Comparison of ENCODE assay signal across 20 mouse cellular contexts in genomic region chr5:77154812-77155211, GRCm38 (mm10). TPM values are rescaled to one million over a fixed set of nuclear protein-coding genes. Genes with fewer than 3 reads are reported as not detected.
A peak's percentile ranks its signal among the peaks of the same experiment; 100 is the strongest.
DNase-seq lines count a peak whose midpoint lies in the region; ATAC-seq and TF ChIP-seq lines count a peak whose summit lies in the region.
"Had no signal": no experiment of that assay in that cellular context is flagged by ENCODE, and none has a peak within 500 bp of the region (broad histone marks: within the 10 kb centered on the region; RNA-seq: fewer than 3 reads in every experiment).

No protein-coding gene starts in this region.

- no peak overlapping the region for H3K9ac ChIP-seq in liver, adult 2 months (ENCODE audit: low read depth, low read length)
- H3K9ac ChIP-seq in stomach, postnatal 0 days (ENCODE audit: low read length): no peak overlapping the region
- no peak overlapping the region for H3K9ac ChIP-seq in liver, embryonic 11.5 days (ENCODE audit: low read depth, low read length)
- H3K9ac ChIP-seq in intestine, embryonic 15.5 days: no peak overlapping the region
- H3K9ac ChIP-seq: embryonic facial prominence, embryonic 12.5 days; heart, embryonic 15.5 days; neural tube, embryonic 15.5 days; stomach, embryonic 15.5 days had no signal

- TF ChIP-seq CTCF in liver, adult 2 months (IDR thresholded peaks at IDR 0.05; ENCODE audit: low read depth, low read length): no peak
- no peak for TF ChIP-seq CTCF in stomach, postnatal 0 days (IDR thresholded peaks at IDR 0.05; ENCODE audit: low read depth)

- no peak for TF ChIP-seq POLR2A in liver, adult 2 months (IDR thresholded peaks at IDR 0.05; ENCODE audit: extremely low read depth, insufficient read depth, low read length)

- H3K4me3 ChIP-seq in liver, adult 2 months (ENCODE audit: insufficient read depth, low read depth, low read length): no peak overlapping the region
- no peak overlapping the region for H3K4me3 ChIP-seq in stomach, postnatal 0 days (ENCODE audit: low read depth, low read length)
- no peak overlapping the region for H3K4me3 ChIP-seq in liver, embryonic 11.5 days (ENCODE audit: low read depth, low read length)
- H3K4me3 ChIP-seq in intestine, embryonic 15.5 days (replicated peaks): no peak overlapping the region
- H3K4me3 ChIP-seq: embryonic facial prominence, embryonic 12.5 days; heart, embryonic 15.5 days; neural tube, embryonic 15.5 days; stomach, embryonic 15.5 days had no signal

- H3K27me3 ChIP-seq in liver, adult 2 months (ENCODE audit: control insufficient read depth, insufficient read depth, low read length): no peaks in the 10 kb centered on the region
- no peaks in the 10 kb centered on the region for H3K27me3 ChIP-seq in stomach, postnatal 0 days (ENCODE audit: control insufficient read depth, insufficient read depth, low read length)
- no peaks in the 10 kb centered on the region for H3K27me3 ChIP-seq in liver, embryonic 11.5 days (replicated peaks; ENCODE audit: control insufficient read depth, insufficient read depth, low read length)
- H3K27me3 ChIP-seq in intestine, embryonic 15.5 days (replicated peaks): no peaks in the 10 kb centered on the region
- H3K27me3 ChIP-seq: embryonic facial prominence, embryonic 12.5 days; heart, embryonic 15.5 days; neural tube, embryonic 15.5 days; stomach, embryonic 15.5 days had no signal

- H3K4me2 ChIP-seq in stomach, postnatal 0 days (replicated peaks; ENCODE audit: low read depth): no peak overlapping the region
- no peak overlapping the region for H3K4me2 ChIP-seq in liver, embryonic 11.5 days
- H3K4me2 ChIP-seq in intestine, embryonic 15.5 days (replicated peaks): no peak overlapping the region
- H3K4me2 ChIP-seq: embryonic facial prominence, embryonic 12.5 days; heart, embryonic 15.5 days; neural tube, embryonic 15.5 days; stomach, embryonic 15.5 days had no signal

- no peaks in the 10 kb centered on the region for H3K36me3 ChIP-seq in liver, adult 2 months (ENCODE audit: control insufficient read depth, insufficient read depth, low read length)
- no peaks in the 10 kb centered on the region for H3K36me3 ChIP-seq in stomach, postnatal 0 days (ENCODE audit: control insufficient read depth, insufficient read depth, low read length)
- H3K36me3 ChIP-seq in liver, embryonic 11.5 days (ENCODE audit: control insufficient read depth, insufficient read depth, low read length): no peaks in the 10 kb centered on the region
- H3K36me3 ChIP-seq in intestine, embryonic 15.5 days: no peaks in the 10 kb centered on the region
- H3K36me3 ChIP-seq: embryonic facial prominence, embryonic 12.5 days; heart, embryonic 15.5 days; neural tube, embryonic 15.5 days; stomach, embryonic 15.5 days had no signal

- 26% methylated on average over 5 of the region's 5 CpGs for WGBS in liver, adult 2 months
- WGBS in stomach, postnatal 0 days: 65% methylated on average over 5 of the region's 5 CpGs
- WGBS in liver, embryonic 11.5 days: 72% methylated on average over 5 of the region's 5 CpGs
- 76% methylated on average over 5 of the region's 5 CpGs for WGBS in intestine, embryonic 15.5 days

- peak; percentile 83 for TF ChIP-seq EP300 in stomach, postnatal 0 days (optimal IDR thresholded peaks at IDR 0.05)

- ATAC-seq in stomach, postnatal 0 days (ENCODE audit: low FRiP score, low TSS enrichment): peak; percentile 48; the same call in 1 of the 2 replicates
- no peak for ATAC-seq in liver, embryonic 11.5 days (replicated peaks; ENCODE audit: low FRiP score)
- ATAC-seq in intestine, embryonic 15.5 days: no peak
- ATAC-seq: activated CD4-positive, CD25-positive, alpha-beta regulatory T cell, adult 4 months; inflammation-experienced regulatory T-cells, adult 6 months had no signal

- H3K27ac ChIP-seq in liver, adult 2 months (replicated peaks; ENCODE audit: insufficient read depth, low read depth, low read length): no peak overlapping the region
- H3K27ac ChIP-seq in stomach, postnatal 0 days (replicated peaks): no peak overlapping the region
- H3K27ac ChIP-seq in liver, embryonic 11.5 days (ENCODE audit: low read depth, low read length): no peak overlapping the region
- H3K27ac ChIP-seq in intestine, embryonic 15.5 days: no peak overlapping the region
- H3K27ac ChIP-seq: embryonic facial prominence, embryonic 12.5 days; heart, embryonic 15.5 days; neural tube, embryonic 15.5 days; stomach, embryonic 15.5 days had no signal

- H3K79me2 ChIP-seq in liver, adult 2 months (ENCODE audit: control insufficient read depth, insufficient read depth, low read length): no peaks in the 10 kb centered on the region

- 0 out of 2 replicates have a peak, but pooled peaks cover 3% of the 10 kb centered on the region for H3K4me1 ChIP-seq in liver, adult 2 months (ENCODE audit: control insufficient read depth, insufficient read depth, low read length)
- no peaks in the 10 kb centered on the region for H3K4me1 ChIP-seq in stomach, postnatal 0 days (replicated peaks; ENCODE audit: control insufficient read depth, insufficient read depth)
- H3K4me1 ChIP-seq in liver, embryonic 11.5 days (replicated peaks; ENCODE audit: control insufficient read depth, insufficient read depth, low read length): peaks cover 8% of the 10 kb centered on the region; the same call in 1 of the 2 replicates
- H3K4me1 ChIP-seq in intestine, embryonic 15.5 days (replicated peaks): no peaks in the 10 kb centered on the region
- H3K4me1 ChIP-seq: embryonic facial prominence, embryonic 12.5 days; stomach, embryonic 15.5 days had no signal

- no peaks in the 10 kb centered on the region for H3K9me3 ChIP-seq in stomach, postnatal 0 days (ENCODE audit: control insufficient read depth, low read length)
- no peaks in the 10 kb centered on the region for H3K9me3 ChIP-seq in liver, embryonic 11.5 days (ENCODE audit: control insufficient read depth, low read length)
- no peaks in the 10 kb centered on the region for H3K9me3 ChIP-seq in intestine, embryonic 15.5 days
- H3K9me3 ChIP-seq: embryonic facial prominence, embryonic 12.5 days; heart, embryonic 15.5 days; neural tube, embryonic 15.5 days; stomach, embryonic 15.5 days had no signal

- peak; percentile 67 for DNase-seq in liver, adult 2 months (ENCODE audit: extremely low read depth, low read depth, low spot score)
- no peak for DNase-seq in liver
- DNase-seq in fibroblast of lung, adult 2 months (ENCODE audit: low read depth): peak; percentile 40
- DNase-seq in lung, postnatal 14 days: peak; percentile 71
- DNase-seq in stomach, postnatal 0 days (ENCODE audit: low spot score): no peak
- DNase-seq in embryo, embryonic 9.5 days (ENCODE audit: extremely low spot score): no peak
- DNase-seq in liver, embryonic 11.5 days (ENCODE audit: low spot score): no peak
- DNase-seq: cerebellum, postnatal 36 days; kidney, postnatal 14 days; layer of hippocampus, adult 9-11 months; retina, postnatal 1 day; thymus, postnatal 14 days had no signal

RNA-seq across cellular contexts. Expression of gene Hopx, which starts 39.9 kb away (rescaled TPM):
- total RNA-seq in liver, adult 2 months (2014; rRNA removed): 42.7 and 77.2 TPM in 2 replicates
- 84.9 and 92.3 TPM in 2 replicates for polyA plus RNA-seq in liver, adult 2 months (2012; rRNA removed)
- 26.6 and 30.2 TPM in 2 replicates for polyA plus RNA-seq in stomach, postnatal 0 days (2015; fragmentation: Nextera tagmentation; extraction: Ambion mirVana)
- 0.15 TPM in 1 of 2 replicates, not detected in the other for polyA plus RNA-seq in liver, embryonic 11.5 days (2014; fragmentation: Nextera tagmentation; extraction: Ambion mirVana)
- polyA plus RNA-seq in intestine, embryonic 15.5 days (2015; fragmentation: Nextera tagmentation; extraction: Ambion mirVana): 3.5 and 3.8 TPM in 2 replicates

RNA-seq across cellular contexts. Expression of gene Spink2, which starts 56.5 kb away (rescaled TPM):
- total RNA-seq in liver, adult 2 months (2014; rRNA removed): not detected in 2 replicates
- polyA plus RNA-seq in liver, adult 2 months (2012; rRNA removed): 0.16 TPM in 1 of 2 replicates, not detected in the other
- 1.8 and 2.3 TPM in 2 replicates for polyA plus RNA-seq in stomach, postnatal 0 days (2015; fragmentation: Nextera tagmentation; extraction: Ambion mirVana)
- polyA plus RNA-seq in liver, embryonic 11.5 days (2014; fragmentation: Nextera tagmentation; extraction: Ambion mirVana): 0.29 TPM in 1 of 2 replicates, not detected in the other
- 1.4 and 1.8 TPM in 2 replicates for polyA plus RNA-seq in intestine, embryonic 15.5 days (2015; fragmentation: Nextera tagmentation; extraction: Ambion mirVana)
- total RNA-seq: MEL had no signal

Comparison
In these comparisons a context has a peak if more than half of its experiments do, and no peak if none do; other contexts are left out.
1. DNase-seq: peak in liver, adult 2 months (single experiment), fibroblast of lung, adult 2 months (single experiment) and lung, postnatal 14 days (single experiment); none in liver (single experiment), stomach, postnatal 0 days (single experiment), embryo, embryonic 9.5 days (single experiment) and liver, embryonic 11.5 days (single experiment).